Mouse (Mus musculus): ENCODE measurements around the gene Vmn1r159.
"Not testable (repeated sequence)": the region's sequence is repeated elsewhere in the genome, so short reads cannot be mapped to it uniquely, and the experiment has no call there.

Gene Vmn1r159

DNA sequence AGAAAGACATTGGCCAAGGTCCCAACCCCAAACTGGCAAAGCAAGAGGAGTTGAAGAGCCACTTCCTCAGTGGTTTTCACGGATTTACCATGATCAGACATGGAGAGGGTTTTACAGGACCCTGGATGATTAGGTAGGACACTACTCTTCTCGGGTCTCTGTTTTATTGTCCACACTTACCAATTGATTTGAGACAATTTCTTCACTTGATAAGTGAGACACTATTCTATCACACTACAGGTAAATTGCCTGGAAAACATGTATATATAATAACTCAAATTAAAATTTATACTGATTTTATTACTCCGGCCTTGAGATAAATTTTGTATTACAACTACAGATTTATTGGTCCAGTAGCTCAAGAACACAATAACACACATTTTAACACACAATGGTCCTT, at the start of gene Vmn1r159:
Gene Vmn1r159 (minus strand): TSS at position 101 of the 400 bp plus-strand sequence.
- not testable (repeated sequence) for DNase-seq (ENCODE audit: low read depth, low spot score)

DNA sequence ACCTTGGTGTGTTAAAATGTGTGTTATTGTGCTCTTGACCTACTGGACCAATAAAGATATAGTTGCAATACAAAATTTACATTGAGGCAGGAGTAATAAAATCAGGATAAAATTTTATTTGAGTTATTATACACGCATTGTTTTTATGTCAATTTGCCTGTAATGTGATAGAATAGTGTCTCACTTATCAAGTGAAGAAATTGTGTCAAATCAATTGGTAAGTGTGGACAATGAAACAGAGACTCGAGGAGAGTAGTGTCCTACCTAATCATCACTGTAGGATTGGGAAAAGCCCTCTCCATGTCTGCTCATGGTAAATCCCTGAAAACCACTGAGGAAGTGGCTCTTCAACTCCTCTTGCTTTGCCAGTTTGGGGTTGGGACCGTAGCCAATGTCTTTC, 27.5 kb upstream of the Vmn1r159 start, which contains the start of gene Vmn1r160:
Gene Vmn1r160 (plus strand): TSS at position 301 of the 400 bp plus-strand sequence.
- DNase-seq (ENCODE audit: low read depth, low spot score) = not testable (repeated sequence)
